Mouse (Mus musculus) c-Kit-positive CD71-negative TER-119-negative erythroid progenitor cells, embryonic 14.5 days (primary cell): ENCODE results near the gene Gm49355.

Experiments
- DNase-seq: peaks from one replicate; pipeline ENCODE4 v3.0.0-alpha.2; 2013; ENCODE audit warnings: low read depth

The Gm49355 gene

GRCm38 (mm10) chr14:12343451-12343941 is 59.7 kb downstream of the Gm49355 start:
- no peak for DNase-seq

- DNase-seq: no peak
Observed at GRCm38 (mm10) chr14:12344061-12344745, 60.4 kb downstream of the Gm49355 start.

DNA sequence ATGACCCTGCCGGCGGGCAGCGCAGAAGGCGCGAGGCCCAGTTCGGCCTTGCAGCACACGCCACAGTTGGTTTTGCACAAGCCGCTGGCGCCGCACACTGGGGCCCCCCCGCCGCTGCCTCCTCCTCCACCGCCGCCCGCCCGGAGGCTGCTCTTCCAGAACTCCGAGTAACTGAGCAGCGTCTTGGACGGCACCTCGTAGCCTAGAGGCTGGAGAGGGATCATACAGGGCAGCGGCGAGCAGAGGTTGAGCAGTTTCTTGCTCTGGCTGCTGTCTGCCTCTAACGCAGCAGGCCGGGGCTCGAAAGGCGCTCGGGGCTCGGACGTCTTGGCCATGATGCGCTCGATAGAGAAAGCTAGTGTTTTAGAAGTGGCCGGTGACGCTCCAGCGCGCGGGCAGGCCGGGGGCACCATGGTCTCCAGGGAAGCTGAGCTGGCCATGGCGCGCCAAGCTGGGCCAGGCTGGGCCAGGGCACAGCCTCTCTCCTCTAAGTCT is 61.0 kb downstream of the Gm49355 start:
- no peak for DNase-seq

DNA sequence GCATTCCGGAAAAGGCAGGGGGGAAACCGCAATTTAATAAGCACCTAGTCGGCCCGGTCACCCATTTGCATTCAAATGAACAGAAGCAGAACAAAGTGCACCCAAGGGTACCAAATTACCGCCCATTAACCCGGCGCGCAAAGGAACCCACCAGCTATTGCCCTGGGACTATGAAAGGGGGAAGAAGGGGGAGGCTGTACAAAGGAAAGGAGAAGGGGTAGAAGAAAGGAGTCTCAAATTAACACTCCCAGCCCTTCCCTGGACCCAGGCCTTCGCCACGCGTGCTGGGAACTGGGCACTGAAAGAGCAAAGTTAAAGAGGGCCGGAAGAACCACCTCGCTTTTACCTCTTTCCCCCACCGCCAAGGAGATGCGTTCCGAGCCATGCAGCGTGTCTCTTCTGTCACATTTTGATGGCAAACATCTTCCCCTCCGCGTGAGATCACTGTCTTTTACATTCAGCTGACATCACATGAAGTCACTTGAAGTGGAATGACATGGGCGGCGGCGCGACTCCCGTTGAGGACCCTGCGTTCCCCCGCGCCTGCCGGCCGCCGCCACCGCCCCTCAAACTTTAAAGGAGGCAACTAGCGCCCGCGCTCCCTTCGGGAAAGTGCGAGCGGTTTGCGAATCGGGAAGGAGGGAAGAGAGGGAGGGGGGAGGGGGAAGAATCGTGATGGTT is 61.6 kb downstream of the Gm49355 start:
- DNase-seq: no peak

DNA sequence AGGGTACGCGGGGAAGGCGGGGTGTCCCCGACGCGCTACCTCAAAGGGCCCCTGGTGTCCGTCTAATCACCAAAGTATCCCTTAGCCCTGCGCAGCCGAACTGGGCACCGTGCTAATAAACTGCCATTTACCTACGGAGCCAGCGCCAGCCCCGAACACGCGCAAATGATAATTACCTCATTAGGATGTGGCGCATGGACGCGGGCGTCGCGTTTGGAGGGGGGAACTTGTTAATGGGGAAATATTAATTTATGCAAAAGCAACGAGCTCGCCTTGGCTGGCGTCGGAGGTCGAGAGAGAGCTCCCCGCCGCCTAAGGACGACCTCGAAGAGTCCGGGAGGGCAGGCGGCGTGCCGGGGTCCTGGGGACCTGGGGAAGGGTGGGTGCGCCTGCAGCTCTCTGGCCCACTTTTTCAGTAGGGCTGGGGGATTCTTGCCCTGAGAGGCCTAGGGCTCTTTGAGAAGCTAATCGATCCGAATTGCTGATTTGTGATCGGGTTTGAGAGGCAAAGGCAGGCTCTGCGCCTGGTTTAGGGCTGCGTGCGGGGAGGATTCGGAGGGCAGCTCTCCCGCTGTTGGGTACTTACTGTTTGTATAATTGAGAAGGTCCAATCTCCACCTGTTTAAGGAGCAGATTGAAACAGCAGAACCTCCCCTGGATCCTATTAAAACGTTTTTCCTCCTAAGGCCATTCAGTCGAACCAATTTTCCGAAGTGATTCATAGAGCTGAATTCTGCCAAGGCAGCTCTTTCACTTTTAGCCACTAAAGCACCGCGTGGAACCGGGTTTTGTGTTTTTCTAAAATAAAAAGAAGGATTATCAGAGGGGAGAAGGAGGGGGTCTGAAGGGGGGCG is 62.5 kb downstream of the Gm49355 start:
- no peak for DNase-seq

DNA sequence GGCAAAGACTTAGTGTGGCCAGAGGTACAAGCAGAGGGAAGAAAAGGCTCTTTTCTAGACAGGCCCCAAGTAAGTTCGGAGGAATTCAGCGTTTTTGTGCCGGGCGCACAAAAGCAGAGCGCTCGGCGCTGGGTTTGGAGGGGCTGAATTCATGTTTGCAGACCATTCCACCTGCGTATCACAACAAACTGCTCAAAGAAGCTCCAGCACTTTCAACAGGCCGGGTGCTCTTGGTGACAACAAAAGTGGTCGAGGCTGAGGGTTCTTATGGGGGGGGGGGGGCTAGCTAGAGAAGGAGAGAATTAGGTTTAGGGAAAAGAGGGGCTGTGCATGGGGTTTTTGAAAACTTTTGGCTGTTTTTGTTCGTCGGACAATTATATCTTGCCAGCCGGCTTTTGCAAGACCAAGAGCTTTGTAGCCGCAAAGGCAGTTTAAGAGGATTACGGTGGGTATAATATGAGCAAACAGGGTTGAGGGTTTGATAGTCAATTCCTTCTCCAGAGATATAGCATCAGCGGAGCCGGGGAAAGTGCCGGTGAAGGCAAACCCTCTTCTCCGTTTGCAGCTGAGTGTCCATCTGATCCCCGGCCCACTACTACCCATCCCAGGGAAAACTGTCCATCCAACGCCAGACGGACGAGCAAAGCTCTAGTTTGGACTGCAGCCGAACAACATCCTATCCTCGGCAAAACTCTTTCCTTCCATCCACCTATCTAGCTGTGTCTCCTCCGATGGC is 63.3 kb downstream of the Gm49355 start:
- no peak for DNase-seq

DNA sequence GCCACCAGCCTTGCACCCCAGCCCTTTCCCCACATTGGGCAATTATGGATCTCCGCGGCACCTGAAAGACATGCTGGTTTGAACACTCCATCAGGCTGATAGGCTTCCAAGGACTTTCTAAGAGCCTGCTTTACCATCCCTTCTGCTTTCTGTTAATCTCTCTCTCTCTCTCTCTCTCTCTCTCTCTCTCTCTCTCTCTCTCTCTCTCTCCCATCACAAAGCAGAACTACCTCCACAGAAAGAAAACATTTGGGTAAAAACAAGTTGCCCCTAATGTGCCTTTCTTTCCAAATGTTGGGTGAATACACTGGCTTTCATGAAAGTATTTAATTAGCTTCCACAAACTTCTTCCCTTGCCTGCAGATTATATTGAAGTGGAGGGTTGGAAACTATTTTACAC is 64.3 kb downstream of the Gm49355 start, which contains the start of gene Fezf2:
Fezf2 (minus strand) TSS at position 101 of the 400 bp plus-strand sequence.
- no peak for DNase-seq

DNA sequence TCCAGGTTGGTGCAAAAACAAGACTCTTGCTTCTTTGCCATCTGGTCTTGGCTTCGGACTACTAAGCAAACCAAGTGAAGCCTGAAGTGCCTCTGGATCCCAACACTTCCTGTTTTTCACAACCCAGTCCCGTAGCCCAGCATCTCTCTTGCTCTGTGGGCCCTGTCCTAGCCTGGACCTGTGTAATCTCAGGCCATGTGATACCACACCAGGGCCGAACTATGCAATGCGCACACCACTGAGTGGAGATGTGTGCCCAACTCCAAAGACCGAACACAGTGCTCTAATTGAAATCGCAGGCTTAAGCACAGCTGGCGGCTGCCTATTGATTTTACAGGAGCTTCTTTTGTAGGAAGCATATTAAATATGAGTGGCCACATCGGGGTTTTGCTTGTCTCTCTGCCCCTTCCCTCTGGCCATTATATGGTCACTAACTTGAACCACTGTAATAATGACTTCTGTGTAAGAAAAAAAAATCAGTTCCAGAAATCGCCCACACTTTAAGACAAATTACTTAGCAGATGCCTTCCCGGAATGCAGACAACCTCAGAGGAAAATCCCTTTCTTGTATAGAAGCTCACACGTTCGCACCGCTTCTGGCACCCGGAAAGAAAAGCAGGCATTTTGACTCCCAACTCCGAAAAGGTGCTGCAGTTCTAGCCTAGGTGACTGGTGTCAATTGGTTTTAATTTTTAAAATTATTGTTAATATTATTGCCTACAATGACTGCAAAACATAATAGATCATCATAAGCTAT is 65.7 kb downstream of the Gm49355 start:
- no peak for DNase-seq

- DNase-seq: no peak
Observed at GRCm38 (mm10) chr14:12350271-12350916, 66.6 kb downstream of the Gm49355 start.
